Mouse (Mus musculus) intestine, embryonic 15.5 days (tissue): ENCODE measurements around the gene Map2k4. TPM values are rescaled to one million over a fixed set of nuclear protein-coding genes. Genes with fewer than 3 reads are reported as not detected.
A peak's percentile ranks its signal among the peaks of the same experiment; 100 is the strongest.

Experiments used
- ATAC-seq: fragments of 200-750 bp; cut with Nextera tagmentation; 2 replicates; pipeline ENCODE4 v1.8.0; 2017; ENCODE audit warnings: moderate TSS enrichment, moderate library complexity
- H3K27ac ChIP-seq: fragments of 300-500 bp; sonication (generic); 2 replicates; pipeline ENCODE4 v1.5.1; 2015; ENCODE audit warnings: mild to moderate bottlenecking, inconsistent platforms
- H3K27me3 ChIP-seq: fragments of 300-500 bp; sonication (generic); replicated peaks from 2 replicates; pipeline ENCODE4 v1.6.1; 2015; ENCODE audit warnings: inconsistent platforms
- H3K36me3 ChIP-seq: fragments of 300-500 bp; sonication (generic); 2 replicates; pipeline ENCODE4 v1.6.1; 2015; ENCODE audit warnings: inconsistent platforms
- H3K4me1 ChIP-seq: fragments of 300-500 bp; sonication (generic); replicated peaks from 2 replicates; pipeline ENCODE4 v1.6.1; 2015; ENCODE audit warnings: inconsistent platforms
- H3K4me2 ChIP-seq: fragments of 300-500 bp; sonication (generic); replicated peaks from 2 replicates; pipeline ENCODE4 v1.6.1; 2015; ENCODE audit warnings: mild to moderate bottlenecking, inconsistent platforms
- H3K4me3 ChIP-seq: fragments of 300-500 bp; sonication (generic); replicated peaks from 2 replicates; pipeline ENCODE4 v1.5.1; 2015; ENCODE audit warnings: inconsistent platforms
- H3K9ac ChIP-seq: fragments of 300-500 bp; sonication (generic); 2 replicates; pipeline ENCODE4 v1.6.1; 2015; ENCODE audit warnings: inconsistent platforms
- H3K9me3 ChIP-seq: fragments of 300-500 bp; sonication (generic); 2 replicates; pipeline ENCODE4 v1.6.1; 2016; ENCODE audit warnings: inconsistent platforms
- WGBS: fragments of 180-500 bp; shearing (Covaris S2); methylation state at CpG from one replicate; pipeline ENCODE4 v1.1.7; 2015; 5-methylcytosine and 5-hydroxymethylcytosine counted together
- polyA plus RNA-seq: library from polyadenylated mRNA; unstranded; fragments of >200 nt; fragmentation: Nextera tagmentation; extraction: Ambion mirVana; gene quantifications from 2 replicates; pipeline ENCODE4 v1.2.1, GENCODE M21; 2015

Map2k4 gene
- polyA plus RNA-seq, 1 experiment from 2014 or later, result 57.8 TPM

DNA sequence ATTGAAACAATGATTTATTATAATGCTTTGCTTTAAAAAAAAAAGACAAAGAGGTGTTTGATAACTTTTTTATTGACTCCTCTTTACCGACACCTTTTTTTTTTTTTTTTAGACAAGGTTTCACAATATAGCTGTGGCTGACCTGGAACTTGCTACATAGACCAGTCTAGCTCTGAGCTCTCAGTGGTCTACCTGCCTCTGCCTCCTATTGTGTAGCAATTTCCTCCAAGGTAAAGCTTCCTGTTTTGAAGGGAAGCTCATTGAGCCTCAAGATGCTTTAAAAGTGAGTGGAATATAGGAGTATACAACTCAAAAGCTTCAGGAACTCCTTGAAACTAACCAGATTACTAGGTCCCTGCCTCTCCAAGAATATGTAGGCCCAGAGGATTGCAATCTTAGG is 7.8 kb upstream of the Map2k4 start:
- ATAC-seq, result no peak
- Histone ChIP-seq H3K4me2 (no peak overlapping the region), H3K27ac (no peak overlapping the region), H3K4me1 (no peaks in the 10 kb centered on the region), H3K36me3 (no peaks in the 10 kb centered on the region), H3K9me3 (no peaks in the 10 kb centered on the region), H3K9ac (no peak overlapping the region), H3K27me3 (no peaks in the 10 kb centered on the region), H3K4me3 (no peak overlapping the region)
- 69% methylated on average over 1 of the region's 1 CpGs for WGBS

GRCm38 (mm10) chr11:65794428-65795219 is 6.5 kb upstream of the Map2k4 start:
- H3K9me3 ChIP-seq, result no peaks in the 10 kb centered on the region
- WGBS, result 58% methylated on average over 10 of the region's 10 CpGs
- H3K4me3 ChIP-seq, result no peak overlapping the region
- H3K4me2 ChIP-seq, result no peak overlapping the region
- ATAC-seq, result no peak
- no peaks in the 10 kb centered on the region for H3K4me1 ChIP-seq
- no peak overlapping the region for H3K9ac ChIP-seq
- H3K27ac ChIP-seq, result no peak overlapping the region
- no peaks in the 10 kb centered on the region for H3K36me3 ChIP-seq
- no peaks in the 10 kb centered on the region for H3K27me3 ChIP-seq

DNA sequence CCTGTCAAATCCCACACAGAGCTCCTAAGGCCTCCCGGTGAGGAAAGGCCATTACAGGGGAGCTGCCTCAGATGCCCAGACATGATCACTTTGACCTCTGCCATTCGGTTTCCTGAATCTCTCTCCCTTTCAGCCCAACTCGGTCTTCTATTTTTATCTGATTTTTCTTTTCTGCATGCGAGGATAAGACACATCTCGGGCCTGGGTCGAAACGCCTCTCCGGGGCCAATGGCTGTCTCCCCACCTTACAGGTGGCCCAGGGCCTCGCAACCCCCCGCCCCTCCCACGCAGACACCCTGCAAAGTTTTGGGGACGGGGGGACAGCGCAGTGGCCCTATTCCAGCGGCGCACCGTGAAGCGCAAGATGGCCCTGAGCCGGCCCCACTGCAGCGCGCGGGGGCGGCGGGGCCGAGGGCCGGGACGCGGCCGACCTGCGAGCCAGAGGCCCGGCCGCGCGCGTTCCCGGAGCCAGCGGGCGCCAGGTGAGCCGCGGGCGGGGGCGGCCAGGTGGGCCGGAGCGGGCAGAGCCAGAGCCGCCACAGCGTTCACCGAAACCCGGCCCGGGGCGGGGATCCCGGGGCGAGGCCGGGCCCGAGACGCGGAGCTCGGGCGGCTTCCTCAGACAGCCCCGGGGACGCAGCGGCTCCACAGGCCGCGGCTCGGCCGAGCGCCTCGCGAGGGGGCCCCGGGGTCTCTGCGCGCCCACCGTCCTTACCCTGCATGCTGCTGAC is 511 bp downstream of the Map2k4 start:
- peak; percentile 91 for ATAC-seq
- under 1% methylated on average over 64 of the region's 71 CpGs for WGBS
- Histone ChIP-seq H3K4me3 (peak overlapping the region; percentile 99), H3K27ac (peak overlapping the region; percentile 87), H3K9me3 (no peaks in the 10 kb centered on the region), H3K36me3 (no peaks in the 10 kb centered on the region), H3K9ac (peak overlapping the region; percentile 98), H3K4me2 (peak overlapping the region; percentile 64), H3K4me1 (peaks cover 6% of the 10 kb centered on the region), H3K27me3 (no peaks in the 10 kb centered on the region)

GRCm38 (mm10) chr11:65786160-65786559 is 1.9 kb downstream of the Map2k4 start:
- peaks cover 6% of the 10 kb centered on the region for H3K4me1 ChIP-seq
- H3K27ac ChIP-seq, result no peak overlapping the region
- no peak for ATAC-seq
- no peaks in the 10 kb centered on the region for H3K27me3 ChIP-seq
- H3K4me3 ChIP-seq, result no peak overlapping the region
- H3K9me3 ChIP-seq, result no peaks in the 10 kb centered on the region
- no peak overlapping the region for H3K9ac ChIP-seq
- peak overlapping the region; percentile 64 for H3K4me2 ChIP-seq
- no peaks in the 10 kb centered on the region for H3K36me3 ChIP-seq
- WGBS, result 78% methylated on average over 2 of the region's 2 CpGs

GRCm38 (mm10) chr11:65781596-65781995 is 6.5 kb downstream of the Map2k4 start:
- Histone ChIP-seq H3K4me3 (no peak overlapping the region), H3K9ac (no peak overlapping the region), H3K4me2 (no peak overlapping the region), H3K27me3 (no peaks in the 10 kb centered on the region), H3K27ac (no peak overlapping the region), H3K36me3 (no peaks in the 10 kb centered on the region), H3K4me1 (peaks cover 24% of the 10 kb centered on the region), H3K9me3 (no peaks in the 10 kb centered on the region)
- no peak for ATAC-seq
- 65% methylated on average over 3 of the region's 3 CpGs for WGBS

DNA sequence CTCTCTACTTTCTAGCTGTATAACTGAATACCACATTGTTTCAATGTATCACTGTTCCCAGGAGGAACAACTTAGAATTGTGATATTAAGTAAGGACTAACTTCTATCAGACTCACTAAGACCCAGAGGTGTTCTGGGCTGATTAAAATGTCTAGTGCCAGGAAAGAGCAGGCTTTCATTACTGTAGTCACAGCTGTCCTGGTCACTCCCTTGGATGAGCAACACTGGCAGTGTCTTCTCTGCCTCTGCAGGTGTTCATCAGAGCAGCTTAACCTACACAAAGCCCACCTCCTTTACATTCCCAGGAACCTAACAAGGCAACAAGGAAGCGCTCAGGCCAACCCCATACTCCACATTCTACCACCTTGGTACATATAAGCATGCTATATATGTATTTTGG is 8.5 kb downstream of the Map2k4 start:
- Histone ChIP-seq H3K4me3 (no peak overlapping the region), H3K9ac (no peak overlapping the region), H3K4me2 (no peak overlapping the region), H3K27ac (no peak overlapping the region), H3K27me3 (no peaks in the 10 kb centered on the region), H3K4me1 (peaks cover 21% of the 10 kb centered on the region), H3K9me3 (no peaks in the 10 kb centered on the region), H3K36me3 (no peaks in the 10 kb centered on the region)
- no peak for ATAC-seq
- 88% methylated on average over 1 of the region's 1 CpGs for WGBS

GRCm38 (mm10) chr11:65779066-65779465 is 9.0 kb downstream of the Map2k4 start:
- H3K27me3 ChIP-seq, result no peaks in the 10 kb centered on the region
- whole genome bisulfite sequencing, result 76% methylated on average over 1 of the region's 1 CpGs
- ATAC-seq, result no peak
- no peaks in the 10 kb centered on the region for H3K9me3 ChIP-seq
- H3K4me3 ChIP-seq, result no peak overlapping the region
- no peak overlapping the region for H3K27ac ChIP-seq
- no peak overlapping the region for H3K4me2 ChIP-seq
- no peak overlapping the region for H3K9ac ChIP-seq
- no peaks in the 10 kb centered on the region for H3K36me3 ChIP-seq
- peaks cover 21% of the 10 kb centered on the region for H3K4me1 ChIP-seq

GRCm38 (mm10) chr11:65777810-65778209 is 10.3 kb downstream of the Map2k4 start:
- Histone ChIP-seq H3K9ac (no peak overlapping the region), H3K4me2 (no peak overlapping the region), H3K4me3 (no peak overlapping the region), H3K27ac (no peak overlapping the region), H3K9me3 (no peaks in the 10 kb centered on the region), H3K4me1 (peaks cover 23% of the 10 kb centered on the region), H3K36me3 (no peaks in the 10 kb centered on the region), H3K27me3 (no peaks in the 10 kb centered on the region)
- WGBS, result 37% methylated on average over 5 of the region's 5 CpGs
- no peak for ATAC-seq

- H3K27ac ChIP-seq, result no peak overlapping the region
- H3K9me3 ChIP-seq, result no peaks in the 10 kb centered on the region
- H3K27me3 ChIP-seq, result no peaks in the 10 kb centered on the region
- H3K9ac ChIP-seq, result no peak overlapping the region
- H3K36me3 ChIP-seq, result no peaks in the 10 kb centered on the region
- H3K4me1 ChIP-seq, result peaks cover 23% of the 10 kb centered on the region
- 51% methylated on average over 2 of the region's 2 CpGs for WGBS
- ATAC-seq, result peak; percentile 83
- H3K4me3 ChIP-seq, result no peak overlapping the region
- H3K4me2 ChIP-seq, result 0 out of 2 replicates have a peak overlapping the region, but pooled peaks have one; percentile 14
Measured at GRCm38 (mm10) chr11:65776906-65777611, 11.0 kb downstream of the Map2k4 start.

DNA sequence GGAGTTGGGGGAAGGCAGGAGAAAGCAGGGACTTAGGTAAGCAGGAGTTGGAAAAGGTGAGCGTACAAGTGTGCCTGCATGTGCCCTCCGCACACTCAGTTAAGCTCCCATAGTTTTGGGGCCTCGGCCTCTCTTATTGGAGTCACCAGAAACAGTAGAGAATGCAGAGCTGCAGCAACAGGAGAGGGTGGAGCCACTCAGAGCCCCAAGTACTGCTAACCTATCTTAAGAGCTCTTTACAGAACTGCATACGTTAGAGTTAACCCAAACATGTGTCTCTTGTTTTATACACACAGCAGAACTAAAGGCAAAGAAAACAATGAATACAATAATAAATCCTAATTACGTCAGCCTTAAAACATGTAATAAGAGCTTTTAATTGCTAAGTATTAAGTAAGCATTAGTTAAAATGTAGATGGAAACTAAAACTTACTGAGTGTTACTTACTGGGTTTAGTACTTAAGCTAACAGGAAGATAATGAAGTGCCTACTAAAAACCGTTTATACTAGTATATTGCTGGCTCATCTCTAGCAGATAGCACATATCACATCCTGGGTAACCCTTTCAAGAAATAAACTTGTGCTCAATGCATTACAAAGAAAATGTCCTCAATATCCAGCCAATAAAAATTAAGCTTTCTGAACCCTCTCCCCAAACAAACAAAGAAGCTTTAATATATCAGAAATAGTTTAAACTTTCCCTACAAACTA is 14.0 kb downstream of the Map2k4 start:
- Histone ChIP-seq H3K9ac (no peak overlapping the region), H3K4me2 (no peak overlapping the region), H3K27ac (no peak overlapping the region), H3K27me3 (no peaks in the 10 kb centered on the region), H3K4me1 (peaks cover 21% of the 10 kb centered on the region), H3K9me3 (no peaks in the 10 kb centered on the region), H3K36me3 (no peaks in the 10 kb centered on the region), H3K4me3 (no peak overlapping the region)
- 49% methylated on average over 6 of the region's 6 CpGs for WGBS
- ATAC-seq, result no peak

- ATAC-seq, result no peak
- H3K27me3 ChIP-seq, result no peaks in the 10 kb centered on the region
- H3K27ac ChIP-seq, result no peak overlapping the region
- peaks cover 16% of the 10 kb centered on the region; the same call in 1 of the 2 replicates for H3K4me1 ChIP-seq
- H3K9ac ChIP-seq, result no peak overlapping the region
- H3K9me3 ChIP-seq, result no peaks in the 10 kb centered on the region
- no peak overlapping the region for H3K4me3 ChIP-seq
- H3K36me3 ChIP-seq, result no peaks in the 10 kb centered on the region
- WGBS, result 76% methylated on average over 2 of the region's 2 CpGs
- no peak overlapping the region for H3K4me2 ChIP-seq
Measured at GRCm38 (mm10) chr11:65773535-65773934, 14.6 kb downstream of the Map2k4 start.

DNA sequence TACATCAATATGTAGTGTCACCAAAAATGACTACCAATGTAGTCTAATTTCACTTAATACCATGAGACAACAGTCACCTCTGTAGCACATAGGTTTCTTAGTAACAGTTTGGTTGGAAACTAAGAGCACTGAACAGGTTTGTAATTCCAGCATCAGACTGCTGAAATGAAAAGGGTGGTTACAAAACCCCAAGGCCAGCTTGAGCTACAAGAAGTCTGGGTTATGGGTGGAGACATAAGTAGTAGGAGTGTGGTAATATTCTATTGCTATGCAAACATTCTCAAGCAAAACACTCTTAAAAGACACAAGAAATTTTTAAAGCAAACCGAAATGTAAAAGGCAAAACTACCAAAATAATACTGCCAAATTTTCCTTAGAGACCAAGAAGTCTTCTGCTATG is 16.6 kb downstream of the Map2k4 start:
- no peak for ATAC-seq
- H3K27me3 ChIP-seq, result no peaks in the 10 kb centered on the region
- no peaks in the 10 kb centered on the region for H3K36me3 ChIP-seq
- no peak overlapping the region for H3K4me2 ChIP-seq
- no peak overlapping the region for H3K4me3 ChIP-seq
- 92% methylated on average over 1 of the region's 1 CpGs for WGBS
- H3K4me1 ChIP-seq, result 0 out of 2 replicates have a peak, but pooled peaks cover 5% of the 10 kb centered on the region
- H3K9me3 ChIP-seq, result no peaks in the 10 kb centered on the region
- no peak overlapping the region for H3K9ac ChIP-seq
- H3K27ac ChIP-seq, result no peak overlapping the region
